Mouse (Mus musculus) cortical plate, adult 2 months (tissue): ENCODE data around the gene Traf3ip2.

Experiments
- CTCF ChIP-seq: fragments of 200-500 bp; IDR thresholded peaks from 2 replicates; pipeline ENCODE4 v1.5.1; 2011; ENCODE audit warnings: mild to moderate bottlenecking, control low read depth, low read length; ENCODE audit not compliant: insufficient read depth; ENCODE audit errors: extremely low read depth
- POLR2A ChIP-seq: fragments of 200-500 bp; IDR thresholded peaks from 2 replicates; pipeline ENCODE4 v1.6.1; 2011; ENCODE audit warnings: mild to moderate bottlenecking, low read length, control low read depth; ENCODE audit not compliant: insufficient read depth; ENCODE audit errors: extremely low read depth

GRCm38 (mm10) chr10:39600115-39600514 is 12.6 kb upstream of the Traf3ip2 start:
- TF ChIP-seq POLR2A: no peak
- TF ChIP-seq CTCF: no peak
